Mouse (Mus musculus) liver, postnatal 0 days (tissue): ENCODE results near the gene Dydc2.
A peak's percentile ranks its signal among the peaks of the same experiment; 100 is the strongest.

Source experiments
- CTCF ChIP-seq: sonication (generic); IDR thresholded peaks from 2 replicates; pipeline ENCODE4 v1.5.1; 2016; ENCODE audit warnings: antibody characterized with exemption, low read depth
- EP300 ChIP-seq: IDR thresholded peaks from 2 replicates; pipeline ENCODE4 v1.6.1; 2016; ENCODE audit warnings: antibody characterized with exemption, low read depth, mild to moderate bottlenecking

DNA sequence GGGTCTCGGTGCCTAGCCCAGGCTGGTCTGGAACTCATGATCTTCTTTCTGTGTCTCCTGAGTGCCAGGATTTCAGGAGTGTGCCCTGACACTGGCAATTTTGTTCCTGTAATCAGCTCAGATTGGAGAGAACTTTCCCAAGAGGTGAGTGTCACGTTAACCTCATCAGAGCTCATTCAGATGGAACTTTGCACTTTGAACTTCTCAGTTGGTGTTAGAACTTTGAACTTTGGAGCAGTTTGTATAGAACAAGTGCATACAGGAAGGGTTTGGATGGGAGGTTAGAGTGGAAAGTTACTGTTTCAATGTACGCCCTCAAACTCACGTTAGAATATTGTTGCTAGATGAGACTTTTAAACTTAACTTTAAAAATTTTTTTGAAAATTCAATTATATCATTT, 39.7 kb downstream of the Dydc2 start:
- TF ChIP-seq CTCF (no peak), EP300 (0 out of 2 replicates have a peak, but pooled peaks have one; percentile 8)
